Mouse (Mus musculus): ENCODE results near the gene Jakmip3. TPM values are rescaled to one million over a fixed set of nuclear protein-coding genes. Genes with fewer than 3 reads are reported as not detected.
A peak's percentile ranks its signal among the peaks of the same experiment; 100 is the strongest.

The Jakmip3 gene
- polyA plus RNA-seq, 1 experiment from 2014 or later = 1.2 TPM

- ATAC-seq = peak; percentile 35; the same call in 1 of the 2 replicates
- peaks cover 54% of the 10 kb centered on the region for H3K4me1 ChIP-seq (replicated peaks)
- no peaks in the 10 kb centered on the region for H3K36me3 ChIP-seq
- H3K4me3 ChIP-seq (replicated peaks) = no peak overlapping the region
- no peak overlapping the region for H3K9ac ChIP-seq (replicated peaks)
- no peaks in the 10 kb centered on the region for H3K9me3 ChIP-seq
- peak overlapping the region; percentile 67 for H3K27ac ChIP-seq
- H3K27me3 ChIP-seq = no peaks in the 10 kb centered on the region
- 18% methylated on average over 14 of the region's 14 CpGs for WGBS
- H3K4me2 ChIP-seq (replicated peaks) = peak overlapping the region; percentile 4; the same call in 1 of the 2 replicates
These were observed 134.7 kb downstream of the Jakmip3 start for GRCm38 (mm10) chr7:139075054-139075794.

DNA sequence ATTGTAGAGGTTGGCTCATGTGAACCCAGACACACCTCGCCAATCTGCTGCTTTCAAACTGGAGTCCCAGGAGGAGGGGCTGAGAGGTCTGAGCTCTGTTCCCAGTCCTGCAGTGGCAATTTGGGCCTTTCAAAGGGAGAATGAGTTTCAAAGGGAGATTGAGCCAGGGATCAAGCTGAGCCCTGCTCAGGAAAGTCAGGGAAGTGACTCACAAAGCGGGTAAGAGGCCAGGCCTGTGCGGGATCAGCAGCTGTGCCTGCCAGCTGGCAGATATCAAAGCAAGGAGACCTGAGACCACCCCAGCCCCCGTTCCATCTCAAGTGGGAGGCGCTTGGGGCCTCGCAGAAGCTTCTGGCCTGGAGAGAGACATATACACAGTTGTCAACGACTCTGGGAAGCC is 136.8 kb downstream of the Jakmip3 start:
- no peak overlapping the region for H3K9ac ChIP-seq (replicated peaks)
- peak; percentile 12; the same call in 1 of the 2 replicates for ATAC-seq

DNA sequence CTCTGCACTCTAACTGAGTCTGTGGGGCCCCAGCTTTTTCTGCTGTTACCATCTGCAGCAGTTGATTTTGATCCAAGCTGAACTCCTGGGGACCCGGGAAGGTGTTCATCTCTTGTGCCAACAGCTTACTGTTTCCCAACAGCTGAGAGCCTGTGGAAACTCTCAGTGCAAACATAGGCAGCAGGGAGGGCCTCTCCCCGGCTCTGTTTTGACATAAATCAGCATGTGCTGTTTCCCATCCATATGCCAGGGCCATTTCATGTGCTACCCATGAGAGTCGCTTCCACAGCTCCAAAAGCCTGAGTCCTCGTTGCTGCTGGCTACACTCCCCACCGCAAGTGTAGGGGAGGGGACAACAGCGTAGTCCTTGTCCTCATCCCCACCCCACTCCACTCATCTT is 137.7 kb downstream of the Jakmip3 start:
- H3K9me3 ChIP-seq = no peaks in the 10 kb centered on the region
- H3K36me3 ChIP-seq = no peaks in the 10 kb centered on the region
- H3K4me1 ChIP-seq (replicated peaks) = peaks cover 57% of the 10 kb centered on the region
- peak overlapping the region; percentile 59; the same call in 1 of the 2 replicates for H3K27ac ChIP-seq
- H3K27me3 ChIP-seq = peaks cover 3% of the 10 kb centered on the region; the same call in 1 of the 2 replicates
- no peak overlapping the region for H3K4me2 ChIP-seq (replicated peaks)
- ATAC-seq = no peak
- no peak overlapping the region for H3K4me3 ChIP-seq (replicated peaks)
- H3K9ac ChIP-seq (replicated peaks) = no peak overlapping the region
- WGBS = 54% methylated on average over 6 of the region's 6 CpGs

More for the DNA sequence above, 136.8 kb downstream of the Jakmip3 start:
- H3K36me3 ChIP-seq = no peaks in the 10 kb centered on the region
- H3K27me3 ChIP-seq = peaks cover 2% of the 10 kb centered on the region; the same call in 1 of the 2 replicates
- 11% methylated on average over 7 of the region's 7 CpGs for WGBS
- no peak overlapping the region for H3K4me2 ChIP-seq (replicated peaks)
- H3K27ac ChIP-seq = peak overlapping the region; percentile 59
- H3K4me3 ChIP-seq (replicated peaks) = no peak overlapping the region
- peaks cover 57% of the 10 kb centered on the region for H3K4me1 ChIP-seq (replicated peaks)
- H3K9me3 ChIP-seq = no peaks in the 10 kb centered on the region

- Histone ChIP-seq H3K9me3 (no peaks in the 10 kb centered on the region), H3K36me3 (no peaks in the 10 kb centered on the region), H3K9ac (replicated peaks) (no peak overlapping the region), H3K27ac (no peak overlapping the region), H3K4me3 (replicated peaks) (no peak overlapping the region), H3K4me2 (replicated peaks) (no peak overlapping the region), H3K4me1 (replicated peaks) (peaks cover 53% of the 10 kb centered on the region), H3K27me3 (peaks cover 3% of the 10 kb centered on the region; the same call in 1 of the 2 replicates)
- ATAC-seq = no peak
- 77% methylated on average over 7 of the region's 7 CpGs for WGBS
These were observed 138.6 kb downstream of the Jakmip3 start for GRCm38 (mm10) chr7:139079141-139079540.

DNA sequence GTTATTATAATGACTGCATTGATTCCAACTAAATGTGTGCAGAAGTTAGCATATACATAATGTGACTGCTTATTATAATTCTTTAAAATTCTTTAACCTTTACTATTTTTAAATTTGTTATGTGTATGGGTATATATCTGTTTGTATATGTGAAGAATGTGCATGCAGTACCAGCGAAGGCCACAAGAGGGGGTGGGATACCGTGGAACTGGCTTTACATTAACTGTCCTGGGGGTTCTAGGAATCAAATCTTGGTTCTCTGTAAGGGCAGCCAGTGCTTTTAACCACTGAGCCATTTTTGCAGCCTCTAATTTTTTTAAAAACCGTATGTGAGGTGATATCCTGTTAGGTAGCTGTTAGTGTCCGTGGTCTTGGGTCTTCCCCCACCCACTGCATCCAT is 140.2 kb downstream of the Jakmip3 start:
- no peaks in the 10 kb centered on the region for H3K9me3 ChIP-seq
- 72% methylated on average over 4 of the region's 4 CpGs for WGBS
- H3K9ac ChIP-seq (replicated peaks) = no peak overlapping the region
- peaks cover 6% of the 10 kb centered on the region; the same call in 1 of the 2 replicates for H3K27me3 ChIP-seq
- ATAC-seq = no peak
- H3K27ac ChIP-seq = no peak overlapping the region
- peaks cover 41% of the 10 kb centered on the region for H3K4me1 ChIP-seq (replicated peaks)
- H3K4me3 ChIP-seq (replicated peaks) = no peak overlapping the region
- no peak overlapping the region for H3K4me2 ChIP-seq (replicated peaks)
- no peaks in the 10 kb centered on the region for H3K36me3 ChIP-seq

GRCm38 (mm10) chr7:139081158-139081557 is 140.6 kb downstream of the Jakmip3 start:
- Histone ChIP-seq H3K36me3 (no peaks in the 10 kb centered on the region), H3K9me3 (no peaks in the 10 kb centered on the region), H3K27me3 (peaks cover 6% of the 10 kb centered on the region; the same call in 1 of the 2 replicates), H3K4me1 (replicated peaks) (peaks cover 37% of the 10 kb centered on the region), H3K9ac (replicated peaks) (no peak overlapping the region), H3K4me3 (replicated peaks) (no peak overlapping the region), H3K27ac (no peak overlapping the region), H3K4me2 (replicated peaks) (no peak overlapping the region)
- WGBS = 61% methylated on average over 5 of the region's 5 CpGs
- ATAC-seq = no peak

DNA sequence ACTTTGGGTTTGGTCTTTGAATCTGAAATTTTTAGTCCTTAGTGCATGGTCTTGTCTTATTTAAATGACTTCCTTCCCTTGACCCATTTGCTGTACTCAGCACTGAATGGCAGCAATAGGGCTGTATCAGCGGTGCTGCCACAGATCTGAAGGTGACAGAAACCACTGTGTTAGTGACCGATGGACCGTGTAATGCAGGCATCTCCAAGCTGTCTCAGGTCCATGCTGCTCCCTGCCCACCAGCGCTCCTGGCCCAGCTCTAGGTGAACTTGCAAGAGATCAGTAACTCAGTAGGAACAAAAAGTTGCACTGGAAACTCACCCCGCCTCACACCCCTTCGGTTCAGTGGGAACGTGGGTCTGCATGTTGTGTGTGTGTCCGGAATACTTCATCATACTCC is 141.8 kb downstream of the Jakmip3 start:
- ATAC-seq = no peak
- Histone ChIP-seq H3K4me3 (replicated peaks) (no peak overlapping the region), H3K9ac (replicated peaks) (no peak overlapping the region), H3K27ac (no peak overlapping the region), H3K4me1 (replicated peaks) (peaks cover 34% of the 10 kb centered on the region), H3K27me3 (peaks cover 6% of the 10 kb centered on the region; the same call in 1 of the 2 replicates), H3K36me3 (no peaks in the 10 kb centered on the region), H3K9me3 (no peaks in the 10 kb centered on the region), H3K4me2 (replicated peaks) (no peak overlapping the region)
- 60% methylated on average over 8 of the region's 8 CpGs for WGBS

GRCm38 (mm10) chr7:139084316-139084715 is 143.8 kb downstream of the Jakmip3 start:
- H3K9me3 ChIP-seq = no peaks in the 10 kb centered on the region
- WGBS = 55% methylated on average over 1 of the region's 1 CpGs
- peaks cover 6% of the 10 kb centered on the region; the same call in 1 of the 2 replicates for H3K27me3 ChIP-seq
- no peak overlapping the region for H3K27ac ChIP-seq
- peaks cover 8% of the 10 kb centered on the region for H3K36me3 ChIP-seq
- no peak for ATAC-seq
- H3K4me2 ChIP-seq (replicated peaks) = no peak overlapping the region
- H3K4me1 ChIP-seq (replicated peaks) = peaks cover 36% of the 10 kb centered on the region
- no peak overlapping the region for H3K9ac ChIP-seq (replicated peaks)
- no peak overlapping the region for H3K4me3 ChIP-seq (replicated peaks)

- WGBS = 5% methylated on average over 32 of the region's 32 CpGs
- Histone ChIP-seq H3K9ac (replicated peaks) (peak within 1 kb of the TSS; percentile 97), H3K27me3 (peaks cover 6% of the 10 kb centered on the region; the same call in 1 of the 2 replicates), H3K27ac (peak within 1 kb of the TSS; percentile 84), H3K4me2 (replicated peaks) (peak within 1 kb of the TSS; percentile 81), H3K4me3 (replicated peaks) (peak within 1 kb of the TSS; percentile 82), H3K4me1 (replicated peaks) (peaks cover 47% of the 10 kb centered on the region), H3K9me3 (no peaks in the 10 kb centered on the region), H3K36me3 (peaks cover 22% of the 10 kb centered on the region)
- ATAC-seq = peak; percentile 88
These were observed 145.2 kb downstream of the Jakmip3 start, which contains the start of gene Dpysl4 for GRCm38 (mm10) chr7:139085629-139086194. Dpysl4 (plus strand) TSS chr7:139086001.

DNA sequence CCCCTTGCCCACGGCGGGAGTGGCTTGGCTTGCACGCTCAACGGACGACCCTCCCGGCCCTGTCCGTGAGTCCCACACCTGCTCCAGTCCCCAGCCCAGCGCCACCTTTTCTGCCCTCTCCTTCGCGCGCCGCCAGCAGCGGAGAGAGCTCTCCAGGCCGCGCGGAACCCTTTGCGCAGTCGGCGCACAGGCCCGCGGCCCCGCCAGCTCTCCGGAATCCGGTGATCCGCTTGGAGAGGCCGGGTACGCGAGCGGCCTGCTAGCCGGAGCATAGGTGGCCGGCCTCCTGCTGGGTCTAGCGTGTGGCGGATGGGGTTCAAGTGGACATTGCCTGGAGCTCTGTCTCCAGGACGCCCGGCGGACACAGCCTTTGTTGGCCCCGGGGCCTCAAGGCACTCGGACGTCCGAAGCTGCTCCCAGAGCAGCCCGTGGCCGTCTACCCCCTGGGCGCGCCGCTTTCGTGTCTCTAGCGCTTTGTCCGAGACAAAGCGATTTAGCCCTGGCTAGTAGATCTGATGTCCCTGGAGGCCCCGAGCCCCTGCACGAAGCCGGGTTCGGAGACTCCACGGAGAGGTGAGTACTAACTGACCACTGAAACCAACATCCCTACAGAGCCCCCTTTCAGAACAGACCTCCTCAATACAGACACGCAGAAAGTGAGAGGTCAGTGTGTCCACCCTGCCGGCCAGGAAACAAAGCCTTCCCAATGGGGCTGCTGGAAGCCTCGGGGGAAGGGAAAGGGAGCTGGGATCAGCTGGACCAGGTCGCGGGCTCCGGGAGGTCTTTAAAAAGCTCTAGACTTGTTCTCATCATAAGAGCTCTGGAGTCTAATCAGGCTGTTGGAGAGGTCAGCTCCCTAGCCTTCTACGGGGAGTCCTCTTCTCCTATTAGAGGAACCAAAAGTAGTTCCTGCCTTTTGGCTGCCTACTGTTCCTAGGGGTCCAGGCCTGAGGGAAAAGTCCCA is 145.9 kb downstream of the Jakmip3 start:
- Histone ChIP-seq H3K4me2 (replicated peaks) (peak overlapping the region; percentile 81), H3K9ac (replicated peaks) (peak overlapping the region; percentile 97), H3K27ac (peak overlapping the region; percentile 84), H3K9me3 (no peaks in the 10 kb centered on the region), H3K4me3 (replicated peaks) (peak overlapping the region; percentile 82), H3K27me3 (peaks cover 6% of the 10 kb centered on the region; the same call in 1 of the 2 replicates), H3K4me1 (replicated peaks) (peaks cover 47% of the 10 kb centered on the region), H3K36me3 (peaks cover 29% of the 10 kb centered on the region)
- ATAC-seq = peak; percentile 18
- WGBS = under 1% methylated on average over 61 of the region's 61 CpGs

- peaks cover 42% of the 10 kb centered on the region for H3K36me3 ChIP-seq
- 0 out of 2 replicates have a peak, but pooled peaks cover 3% of the 10 kb centered on the region for H3K27me3 ChIP-seq
- peaks cover 44% of the 10 kb centered on the region for H3K4me1 ChIP-seq (replicated peaks)
- 46% methylated on average over 2 of the region's 2 CpGs for WGBS
- H3K4me2 ChIP-seq (replicated peaks) = peak overlapping the region; percentile 81
- no peak for ATAC-seq
- peak overlapping the region; percentile 97; the same call in 1 of the 2 replicates for H3K9ac ChIP-seq (replicated peaks)
- no peak overlapping the region for H3K27ac ChIP-seq
- H3K9me3 ChIP-seq = no peaks in the 10 kb centered on the region
- peak overlapping the region; percentile 82 for H3K4me3 ChIP-seq (replicated peaks)
These were observed 147.3 kb downstream of the Jakmip3 start for GRCm38 (mm10) chr7:139087801-139088200.

All from midbrain, embryonic 13.5 days (tissue).